Mouse (Mus musculus) bone marrow macrophage, adult 2 months (primary cell): ENCODE measurements around the gene Myo18a.
A peak's percentile ranks its signal among the peaks of the same experiment; 100 is the strongest.

Experiments used
- CTCF ChIP-seq: IDR thresholded peaks from 2 replicates; pipeline ENCODE4 v1.5.1; 2012; ENCODE audit warnings: low read depth, mild to moderate bottlenecking, low read length, moderate library complexity
- POLR2A ChIP-seq: IDR thresholded peaks from 2 replicates; pipeline ENCODE4 v1.6.1; 2012; ENCODE audit warnings: mild to moderate bottlenecking, low read depth, low read length, borderline replicate concordance

DNA sequence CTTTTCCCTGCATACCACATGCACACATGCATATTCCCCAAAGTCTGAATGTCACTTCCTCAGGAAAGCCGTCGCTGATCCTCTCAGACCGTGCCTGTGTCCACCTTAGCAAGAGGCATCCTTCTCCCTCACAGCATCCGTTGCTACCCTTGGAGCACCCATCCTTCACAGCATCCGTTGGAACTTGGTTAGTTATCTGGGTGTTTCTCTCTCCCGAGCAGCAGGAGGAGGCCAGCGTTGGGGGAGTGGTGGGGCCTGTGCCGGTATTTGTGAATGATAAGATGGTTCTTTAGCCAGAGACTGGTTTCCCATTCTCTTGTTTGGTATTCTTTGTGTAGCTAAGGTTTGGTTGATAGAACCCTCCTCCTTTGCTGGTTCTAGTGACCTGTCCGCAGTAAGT is 21.8 kb downstream of the Myo18a start:
- no peak for TF ChIP-seq POLR2A
- 0 out of 2 replicates have a peak, but pooled peaks have one; percentile 3 for TF ChIP-seq CTCF
